Mouse (Mus musculus): ENCODE measurements at regions not wholly inside any gene's neighbourhood (a gene's known extent, or its start where the extent isn't known, plus 50 kb on each side); places are given as distances from the start of the nearest gene placed in this dataset.
"Not testable (repeated sequence)": the region's sequence is repeated elsewhere in the genome, so short reads cannot be mapped to it uniquely, and the experiment has no call there.

GRCm38 (mm10) chr13:31051586-31051985 is 77.6 kb downstream of the Gm5447 start:
- TF ChIP-seq POLR2A (IDR thresholded peaks at IDR 0.05; ENCODE audit: insufficient read length, low read depth); MYOG (IDR thresholded peaks at IDR 0.05; ENCODE audit: control insufficient read depth in 1 of 3, insufficient read depth in 1 of 3, insufficient read length in 2 of 3, low read depth in 2 of 3); USF1 (IDR thresholded peaks at IDR 0.05; ENCODE audit: low read depth); CEBPB (IDR thresholded peaks at IDR 0.05; ENCODE audit: insufficient read depth, poor library complexity, severe bottlenecking); POLR2AphosphoS2 (IDR thresholded peaks at IDR 0.05; ENCODE audit: insufficient read length, low read depth); E2F4 (IDR thresholded peaks at IDR 0.05; ENCODE audit: insufficient read depth): not testable (repeated sequence)

All from myocyte (in vitro differentiated cells).